Mouse (Mus musculus): Measurements from ENCODE around the gene Cyp4a32.

GRCm38 (mm10) chr4:115648752-115649151 is 48.0 kb downstream of the Cyp4a32 start:
- no peak for TF ChIP-seq CTCF (conservative IDR thresholded peaks at IDR 0.05 in 1 of 2, IDR thresholded peaks at IDR 0.05 in 1 of 2; ENCODE audit: low read depth in 2 of 2, low read length in 2 of 2)
- TF ChIP-seq MAZ (IDR thresholded peaks at IDR 0.05; ENCODE audit: low read depth, low read length), result no peak
- TF ChIP-seq POLR2A (IDR thresholded peaks at IDR 0.05; ENCODE audit: low read depth, low read length), result no peak
- no peak for TF ChIP-seq ELF1 (IDR thresholded peaks at IDR 0.05; ENCODE audit: low read depth, low read length)

All from CH12.LX (cell line).